Mouse (Mus musculus) cerebellum, adult 2 months (tissue): Measurements from ENCODE around the gene Trpm5.

Experiments
- CTCF ChIP-seq: fragments of 200-500 bp; IDR thresholded peaks from 2 replicates; pipeline ENCODE4 v1.5.1; 2011; ENCODE audit warnings: low read depth, mild to moderate bottlenecking, control low read depth, low read length, moderate library complexity, borderline replicate concordance; ENCODE audit not compliant: insufficient read depth
- POLR2A ChIP-seq: fragments of 200-500 bp; IDR thresholded peaks from 2 replicates; pipeline ENCODE4 v1.6.1; 2011; ENCODE audit warnings: low read length, control low read depth, borderline replicate concordance; ENCODE audit not compliant: insufficient read depth

DNA sequence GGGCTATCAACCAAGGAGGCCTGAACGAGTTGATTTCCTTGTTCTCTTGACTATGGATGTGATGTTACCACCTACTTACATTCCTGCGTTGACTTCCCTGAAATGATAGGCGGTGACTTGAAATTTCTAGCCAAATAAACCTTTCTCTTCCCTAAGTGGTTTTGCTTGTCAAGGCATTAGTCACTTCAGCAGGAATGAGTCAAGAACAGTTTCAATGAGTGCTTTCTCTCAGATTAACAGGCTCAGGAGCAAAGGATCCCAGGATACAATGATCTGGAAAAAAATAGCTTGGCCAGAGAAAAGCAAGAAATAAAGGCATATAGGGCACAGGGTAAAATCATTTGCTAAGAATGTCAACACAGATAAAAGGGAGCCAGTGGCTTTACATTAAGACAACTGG lies 68.9 kb downstream of the Trpm5 start:
- TF ChIP-seq POLR2A: no peak
- TF ChIP-seq CTCF: no peak
